13 mouse cellular contexts compared by ENCODE assay signal in genomic region chr6:125424156-125424555, GRCm38 (mm10). TPM values are rescaled to one million over a fixed set of nuclear protein-coding genes. Genes with fewer than 3 reads are reported as not detected.
DNase-seq lines count a peak whose midpoint lies in the region; ATAC-seq and TF ChIP-seq lines count a peak whose summit lies in the region.
"Had no signal": no experiment of that assay in that cellular context is flagged by ENCODE, and none has a peak within 500 bp of the region (broad histone marks: within the 10 kb centered on the region; RNA-seq: fewer than 3 reads in every experiment).

No protein-coding gene starts in this region.

- peak; percentile 89 for DNase-seq in heart, adult 11 months
- no peak for DNase-seq in heart, postnatal 25 days (ENCODE audit: low spot score)
- DNase-seq in 3134 (ENCODE audit: extremely low read depth, insufficient read length, low spot score) (peak; percentile 53), NIH3T3 (ENCODE audit: low read depth) (peak; percentile 92)
- no peak for DNase-seq in forebrain, postnatal 0 days
- DNase-seq in layer of hippocampus, postnatal 10 days (ENCODE audit: low spot score in 2 of 2), result no peak
- DNase-seq: cerebellum, postnatal 10 days; gastrocnemius, postnatal 25 days; heart, postnatal 36 days had no signal

- no peak overlapping the region for H3K9ac ChIP-seq in forebrain, postnatal 0 days
- no peak overlapping the region for H3K9ac ChIP-seq in forebrain, embryonic 16.5 days (replicated peaks; ENCODE audit: low read depth, low read length)
- H3K9ac ChIP-seq: liver, embryonic 14.5 days had no signal

- TF ChIP-seq POLR2A in embryonic fibroblast, embryonic 13.5 days (IDR thresholded peaks at IDR 0.05; ENCODE audit: low read depth, low read length), result peak; percentile 44; the same call in 1 of the 2 replicates

- TF ChIP-seq CTCF in embryonic fibroblast, embryonic 13.5 days (IDR thresholded peaks at IDR 0.05; ENCODE audit: borderline replicate concordance, insufficient read depth, low read length), result no peak
- TF ChIP-seq CTCF in forebrain, postnatal 0 days (IDR thresholded peaks at IDR 0.05; ENCODE audit: low read depth), result no peak

- 75% methylated on average over 3 of the region's 3 CpGs for WGBS in forebrain, postnatal 0 days
- 83% methylated on average over 3 of the region's 3 CpGs for WGBS in forebrain, embryonic 16.5 days

- H3K9me3 ChIP-seq in forebrain, postnatal 0 days (ENCODE audit: low read length), result no peaks in the 10 kb centered on the region
- no peaks in the 10 kb centered on the region for H3K9me3 ChIP-seq in forebrain, embryonic 16.5 days (ENCODE audit: control insufficient read depth, low read length)

- no peak for ATAC-seq in forebrain, postnatal 0 days
- no peak for ATAC-seq in forebrain, embryonic 16.5 days

- peak overlapping the region; percentile 98 for H3K27ac ChIP-seq in embryonic fibroblast, embryonic 13.5 days (ENCODE audit: insufficient read depth, low read length)
- H3K27ac ChIP-seq in forebrain, postnatal 0 days (ENCODE audit: low read depth, low read length), result no peak overlapping the region
- H3K27ac ChIP-seq in forebrain, embryonic 16.5 days (ENCODE audit: low read length), result no peak overlapping the region
- H3K27ac ChIP-seq: liver, embryonic 14.5 days had no signal

- no peak overlapping the region for H3K4me2 ChIP-seq in forebrain, postnatal 0 days (ENCODE audit: low read depth)
- H3K4me2 ChIP-seq in forebrain, embryonic 16.5 days (ENCODE audit: low read length), result no peak overlapping the region

- H3K27me3 ChIP-seq in forebrain, postnatal 0 days (ENCODE audit: insufficient read depth, low read length), result no peaks in the 10 kb centered on the region
- H3K27me3 ChIP-seq in forebrain, embryonic 16.5 days (replicated peaks; ENCODE audit: control insufficient read depth, insufficient read depth, low read length), result no peaks in the 10 kb centered on the region

- intact Hi-C loops in heart, postnatal 25 days (cut with DNase I), result no loop called here

- no peaks in the 10 kb centered on the region for H3K36me3 ChIP-seq in forebrain, postnatal 0 days (ENCODE audit: insufficient read depth)
- H3K36me3 ChIP-seq in forebrain, embryonic 16.5 days (ENCODE audit: control insufficient read depth, insufficient read depth), result no peaks in the 10 kb centered on the region

- H3K4me3 ChIP-seq in embryonic fibroblast, embryonic 13.5 days (ENCODE audit: insufficient read depth, low read length), result no peak overlapping the region
- no peak overlapping the region for H3K4me3 ChIP-seq in forebrain, postnatal 0 days (ENCODE audit: low read depth, low read length)
- no peak overlapping the region for H3K4me3 ChIP-seq in forebrain, embryonic 16.5 days (replicated peaks; ENCODE audit: low read length)

- peaks cover 20% of the 10 kb centered on the region for H3K4me1 ChIP-seq in embryonic fibroblast, embryonic 13.5 days (ENCODE audit: control insufficient read depth, insufficient read depth, low read length)
- no peaks in the 10 kb centered on the region; the same call in 1 of the 2 replicates for H3K4me1 ChIP-seq in forebrain, postnatal 0 days (ENCODE audit: insufficient read depth)
- H3K4me1 ChIP-seq in forebrain, embryonic 16.5 days (replicated peaks; ENCODE audit: control insufficient read depth, insufficient read depth, low read length), result peaks cover 6% of the 10 kb centered on the region

RNA-seq across cellular contexts. Expression of gene Plekhg6, which starts 43.6 kb away (rescaled TPM):
- not detected for total RNA-seq in heart, postnatal 25 days (2021)
- polyA plus RNA-seq in embryonic fibroblast, embryonic 13.5 days (2011; ENCODE audit: insufficient read length, low read depth, missing spikeins), result 0.15 TPM in 1 of 2 replicates, not detected in the other
- total RNA-seq in forebrain, postnatal 0 days (2014; rRNA removed), result 0.15 and 1.00 TPM in 2 replicates
- 0.16 TPM in 2 replicates for polyA plus RNA-seq in forebrain, postnatal 0 days (2015; fragmentation: Nextera tagmentation; extraction: Ambion mirVana)
- polyA plus RNA-seq in forebrain, embryonic 16.5 days (2015; fragmentation: Nextera tagmentation; extraction: Ambion mirVana), result 0.07 TPM in 1 of 2 replicates, not detected in the other
- total RNA-seq in layer of hippocampus, postnatal 10 days (2021), result under 1 TPM in 1 of 2 experiments, not detected in 1; 0.14 TPM
- total RNA-seq: gastrocnemius, postnatal 25 days; heart, postnatal 36 days; layer of hippocampus, postnatal 14 days had no signal

Comparison
In these comparisons a context has a peak if more than half of its experiments do, and no peak if none do; other contexts are left out.
1. DNase-seq: peak in heart, adult 11 months (single experiment), 3134 (single experiment) and NIH3T3 (single experiment); none in heart, postnatal 25 days (single experiment), forebrain, postnatal 0 days (single experiment) and layer of hippocampus, postnatal 10 days (0 of 2).